Mouse (Mus musculus): ENCODE data around the gene Tpp1.
"Not testable (repeated sequence)": the region's sequence is repeated elsewhere in the genome, so short reads cannot be mapped to it uniquely, and the experiment has no call there.

Tpp1 gene

GRCm38 (mm10) chr7:105762517-105763270 is 10.7 kb upstream of the Tpp1 start:
- DNase-seq (ENCODE audit: low spot score), result no peak

GRCm38 (mm10) chr7:105761813-105762484 is 9.9 kb upstream of the Tpp1 start:
- DNase-seq (ENCODE audit: low spot score), result no peak

- DNase-seq (ENCODE audit: low spot score), result no peak
Observed at GRCm38 (mm10) chr7:105753281-105753680, 1.2 kb upstream of the Tpp1 start.

- no peak for DNase-seq (ENCODE audit: low spot score)
Observed at GRCm38 (mm10) chr7:105752716-105753115, 681 bp upstream of the Tpp1 start.

- DNase-seq (ENCODE audit: low spot score), result no peak
Observed at GRCm38 (mm10) chr7:105747776-105748175, 4.3 kb downstream of the Tpp1 start.

GRCm38 (mm10) chr7:105743926-105744590 is 8.0 kb downstream of the Tpp1 start, which contains the start of gene Taf10:
Taf10 (minus strand) TSS chr7:105744361.
- DNase-seq (ENCODE audit: low spot score), result no peak

- DNase-seq (ENCODE audit: low spot score), result not testable (repeated sequence)
Observed at GRCm38 (mm10) chr7:105743246-105743925, 8.6 kb downstream of the Tpp1 start.

GRCm38 (mm10) chr7:105742539-105743215 is 9.4 kb downstream of the Tpp1 start:
- DNase-seq (ENCODE audit: low spot score), result not testable (repeated sequence)

- DNase-seq (ENCODE audit: low spot score), result no peak
Observed at GRCm38 (mm10) chr7:105741978-105742377, 10.1 kb downstream of the Tpp1 start.

GRCm38 (mm10) chr7:105740851-105741250 is 11.2 kb downstream of the Tpp1 start:
- DNase-seq (ENCODE audit: low spot score), result no peak

- DNase-seq (ENCODE audit: low spot score), result no peak
Observed at GRCm38 (mm10) chr7:105740089-105740795, 11.8 kb downstream of the Tpp1 start.

GRCm38 (mm10) chr7:105738948-105739347 is 13.1 kb downstream of the Tpp1 start:
- DNase-seq (ENCODE audit: low spot score), result no peak

GRCm38 (mm10) chr7:105738286-105738685 is 13.7 kb downstream of the Tpp1 start:
- no peak for DNase-seq (ENCODE audit: low spot score)

- no peak for DNase-seq (ENCODE audit: low spot score)
Observed at GRCm38 (mm10) chr7:105737648-105738047, 14.4 kb downstream of the Tpp1 start.

- DNase-seq (ENCODE audit: low spot score), result no peak
Observed at GRCm38 (mm10) chr7:105736911-105737521, 15.0 kb downstream of the Tpp1 start, which contains the start of gene Rrp8. Rrp8 (minus strand) TSS chr7:105737385.

GRCm38 (mm10) chr7:105736264-105736901 is 15.7 kb downstream of the Tpp1 start, which contains the start of gene Ilk:
Ilk (plus strand) TSS chr7:105736592.
- peak; percentile 79 for DNase-seq (ENCODE audit: low spot score)

- DNase-seq (ENCODE audit: low spot score), result not testable (repeated sequence)
Observed at GRCm38 (mm10) chr7:105735464-105735863, 16.6 kb downstream of the Tpp1 start.

GRCm38 (mm10) chr7:105734826-105735225 is 17.2 kb downstream of the Tpp1 start:
- DNase-seq (ENCODE audit: low spot score), result no peak

GRCm38 (mm10) chr7:105733836-105734235 is 18.2 kb downstream of the Tpp1 start:
- DNase-seq (ENCODE audit: low spot score), result no peak

All from layer of hippocampus, adult 9-10 months (tissue).